Mouse (Mus musculus) retina, adult 2 months (tissue): ENCODE results near the gene Dgkh.
A peak's percentile ranks its signal among the peaks of the same experiment; 100 is the strongest.

ENCODE experiments used
- DNase-seq: peaks from one replicate; pipeline ENCODE4 v3.0.0-alpha.2; 2012; ENCODE audit warnings: low read depth, low spot score

Dgkh gene

DNA sequence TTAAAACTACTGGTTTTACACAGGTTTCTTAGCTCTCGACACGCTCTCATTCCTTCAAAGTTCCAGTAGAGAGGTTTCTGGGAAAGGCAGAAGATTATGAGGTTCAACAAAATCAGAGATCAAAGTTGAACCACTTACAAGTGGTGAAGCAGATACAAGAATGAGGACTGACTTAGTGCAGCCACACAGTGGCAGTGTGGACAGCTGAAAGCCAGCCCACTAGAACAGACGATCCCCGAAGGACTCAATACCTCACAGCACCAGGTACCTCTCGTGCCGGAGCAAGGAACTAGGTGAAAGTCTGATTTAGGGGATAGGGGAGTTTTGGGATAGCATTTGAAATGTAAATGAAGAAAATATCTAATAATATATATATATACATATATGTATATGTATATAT, 56.1 kb downstream of the Dgkh start:
- no peak for DNase-seq

DNA sequence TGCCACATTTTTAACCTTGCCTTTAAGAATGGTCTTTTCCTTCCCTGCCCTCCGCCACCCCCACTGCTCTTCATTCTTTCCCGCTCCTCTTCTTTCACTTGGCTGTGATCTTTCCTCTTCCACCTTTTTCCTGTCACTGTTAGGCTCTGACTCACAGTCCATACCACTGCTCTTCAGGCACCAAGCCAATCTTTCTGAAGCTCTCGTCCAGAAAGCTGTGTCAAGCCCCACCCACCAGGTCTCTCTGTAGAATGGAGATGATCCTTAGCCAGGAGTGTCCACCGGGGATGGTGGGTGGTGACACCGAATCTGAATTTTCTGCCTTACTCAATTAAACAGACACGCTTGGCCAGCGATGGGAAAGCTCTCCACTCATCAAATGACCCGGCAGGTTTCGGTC, 58.0 kb downstream of the Dgkh start:
- DNase-seq = no peak

DNA sequence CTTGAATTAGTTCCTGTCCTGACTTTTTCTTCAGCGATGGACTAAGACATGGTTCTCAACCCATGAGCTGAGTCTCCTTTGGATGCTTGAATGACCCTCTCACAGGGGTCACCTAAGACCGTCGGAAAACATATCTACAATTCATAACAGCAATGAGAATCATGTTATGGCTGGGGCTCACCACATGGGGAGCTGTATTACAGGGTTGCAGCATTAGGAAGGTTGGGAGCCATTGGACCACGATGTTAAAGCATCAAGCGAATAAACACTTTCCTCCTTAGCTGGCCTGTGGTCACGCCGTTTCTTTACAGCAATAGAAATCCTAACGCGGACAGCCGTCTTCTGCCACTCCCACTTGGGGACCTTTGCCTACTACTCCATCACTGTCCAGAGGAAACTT, 62.6 kb downstream of the Dgkh start:
- no peak for DNase-seq

DNA sequence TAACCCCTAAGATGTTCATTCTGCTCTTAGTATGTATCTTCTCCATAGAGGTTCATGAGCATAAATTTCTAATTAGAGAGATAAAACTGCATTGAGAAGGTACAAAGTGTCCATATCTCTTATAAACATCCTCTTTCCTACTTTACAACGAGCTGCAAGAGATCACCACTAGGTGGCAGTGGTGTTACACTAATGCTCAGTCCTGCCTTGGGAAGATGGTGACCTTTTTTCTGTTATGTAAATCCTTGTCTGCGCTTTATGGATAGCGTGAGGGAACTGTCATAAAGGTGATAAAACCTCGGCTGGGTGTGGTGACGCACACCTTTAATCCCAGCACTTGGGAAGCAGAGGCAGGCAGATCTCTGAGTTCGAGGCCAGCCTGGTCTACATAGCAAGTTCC, 64.3 kb downstream of the Dgkh start:
- peak; percentile 68 for DNase-seq

DNA sequence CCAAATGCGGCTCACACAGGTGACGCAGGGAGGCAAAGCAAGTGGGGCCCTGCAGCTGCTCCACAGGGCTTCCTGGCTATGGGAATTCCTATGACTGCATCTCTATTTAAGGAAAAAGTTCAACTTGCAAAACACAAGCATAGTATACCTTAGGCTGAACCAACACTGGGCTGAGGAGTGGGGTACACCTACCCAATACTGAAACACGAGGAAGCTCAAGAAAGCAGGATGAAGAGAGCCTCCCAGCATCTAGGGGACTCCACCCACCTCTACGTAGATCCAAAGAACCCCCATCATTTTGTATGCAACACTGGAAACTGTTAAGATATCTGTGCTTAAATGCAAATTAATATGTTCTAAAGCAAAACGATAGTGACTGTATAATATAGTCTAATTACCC, 64.8 kb downstream of the Dgkh start:
- no peak for DNase-seq

DNA sequence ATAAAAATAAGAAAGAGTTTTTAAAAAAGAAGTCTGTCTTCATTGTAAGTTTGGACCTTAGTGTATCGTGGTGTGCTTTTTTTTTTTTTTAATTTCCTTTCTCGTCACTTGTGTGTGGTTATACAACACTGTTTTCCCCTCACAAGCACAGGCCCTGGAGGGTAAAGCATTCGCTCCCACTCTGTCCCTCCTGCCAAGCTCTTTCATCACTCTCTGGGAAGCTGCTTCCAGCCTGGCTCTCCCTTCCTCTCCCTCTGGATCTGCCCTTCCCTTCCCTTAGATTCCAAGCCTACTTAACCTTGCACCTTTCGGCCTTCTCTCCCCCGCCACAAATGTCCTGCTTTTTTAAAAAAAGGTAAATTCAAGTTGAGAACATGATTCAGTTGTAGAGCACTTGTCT, 69.9 kb downstream of the Dgkh start:
- DNase-seq = no peak

DNA sequence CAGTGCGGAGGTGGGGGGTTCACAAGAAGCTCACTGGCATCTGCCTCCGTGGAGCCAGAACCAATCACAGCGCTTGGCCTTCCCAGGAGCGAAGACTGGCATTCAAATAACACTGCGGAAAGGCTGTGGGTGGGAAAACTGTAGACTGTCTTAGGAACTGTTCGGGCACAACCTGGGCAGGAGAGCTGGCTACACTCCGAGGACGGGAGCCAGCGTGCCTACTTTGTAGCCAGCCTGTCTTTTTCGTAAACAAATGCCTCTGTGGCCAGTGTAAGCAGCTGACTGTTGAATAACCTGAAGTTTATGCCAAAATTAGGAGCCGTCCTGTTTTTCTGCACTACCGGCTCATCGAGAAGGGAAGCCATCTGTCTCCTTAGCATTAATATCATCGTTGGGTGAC, 71.1 kb downstream of the Dgkh start:
- no peak for DNase-seq

DNA sequence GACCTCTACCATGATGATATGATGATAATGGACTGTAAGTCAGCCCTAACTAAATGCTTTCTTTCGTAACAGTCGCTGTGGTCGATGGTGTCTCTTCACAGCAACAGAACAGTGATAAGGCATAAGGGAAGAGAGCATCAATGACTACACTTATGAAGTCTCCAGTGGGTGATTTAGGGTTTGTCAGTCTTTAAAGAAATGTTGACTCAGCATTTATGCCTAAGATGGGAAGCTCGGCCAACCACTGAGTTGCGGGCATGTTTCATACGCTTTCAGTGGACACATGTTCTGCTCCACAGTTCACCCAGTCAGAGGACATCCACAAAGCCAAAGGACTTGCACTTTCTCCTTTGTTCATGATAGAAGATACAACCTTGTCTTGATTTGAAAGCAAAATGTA, 73.9 kb downstream of the Dgkh start:
- no peak for DNase-seq

DNA sequence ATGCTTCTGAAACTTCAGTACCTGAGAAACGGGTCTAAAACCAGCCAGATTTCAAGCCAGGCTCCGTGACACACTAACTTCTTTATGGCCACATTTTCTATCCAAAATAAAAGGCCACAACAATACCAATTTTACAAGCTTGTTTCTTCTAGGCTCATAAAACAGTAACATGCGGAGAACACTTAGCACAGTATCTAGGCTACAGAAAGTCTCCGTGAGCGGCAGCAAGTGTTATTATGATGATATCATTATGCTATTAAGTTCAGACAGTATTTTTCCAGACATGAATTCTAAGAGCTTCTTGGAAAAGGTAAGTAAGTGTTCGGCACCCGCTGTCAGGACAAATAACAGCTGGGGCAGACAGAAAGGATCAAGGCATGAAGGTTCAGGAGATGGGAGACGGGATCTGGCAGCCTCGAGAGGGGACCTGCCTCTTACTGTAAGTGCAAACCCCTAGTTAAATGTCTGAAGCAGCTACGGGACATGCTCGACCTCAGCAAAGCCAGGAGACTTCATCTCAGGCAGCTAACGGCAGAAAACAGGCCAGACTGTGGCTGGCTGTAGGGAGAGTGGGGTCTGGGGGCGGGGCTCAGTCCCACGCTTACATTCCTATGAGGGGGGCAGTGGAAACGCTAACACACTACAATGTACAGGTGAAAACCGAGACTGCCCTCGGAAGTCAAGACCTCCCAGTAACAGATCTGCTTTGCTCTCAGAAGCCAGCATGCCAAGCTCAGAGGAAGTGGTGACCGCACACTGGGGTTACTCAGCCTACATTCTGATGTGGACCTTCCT, 75.5 kb downstream of the Dgkh start:
- DNase-seq = no peak

DNA sequence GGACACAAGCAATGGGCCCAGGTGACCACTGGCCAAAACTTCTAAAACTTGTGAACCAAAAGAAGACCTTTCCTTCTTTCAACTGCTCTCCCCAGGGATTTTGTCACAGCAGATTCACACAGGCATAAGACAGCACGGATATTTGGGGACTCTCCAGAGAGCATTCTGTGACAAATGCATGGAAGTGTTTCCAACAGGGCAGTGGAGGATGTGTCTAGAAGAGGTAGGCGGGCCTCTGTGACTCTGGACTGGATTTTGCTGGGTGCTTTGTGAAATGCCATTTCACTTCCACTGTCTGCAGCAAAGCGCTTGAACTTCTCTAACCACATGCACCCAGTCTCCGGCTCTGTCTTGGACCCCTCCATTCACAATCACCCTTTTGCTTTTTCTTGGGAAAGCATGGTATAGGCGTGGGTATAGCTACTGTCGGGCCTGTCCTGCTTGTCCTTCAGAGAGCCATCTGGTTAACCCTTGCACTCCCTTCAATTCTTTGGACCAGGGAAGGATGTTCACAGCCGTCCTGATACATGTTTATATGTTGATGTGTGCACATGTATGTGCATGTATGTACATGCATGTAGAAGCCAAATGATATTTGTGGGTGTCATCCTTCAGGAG, 77.5 kb downstream of the Dgkh start:
- no peak for DNase-seq

DNA sequence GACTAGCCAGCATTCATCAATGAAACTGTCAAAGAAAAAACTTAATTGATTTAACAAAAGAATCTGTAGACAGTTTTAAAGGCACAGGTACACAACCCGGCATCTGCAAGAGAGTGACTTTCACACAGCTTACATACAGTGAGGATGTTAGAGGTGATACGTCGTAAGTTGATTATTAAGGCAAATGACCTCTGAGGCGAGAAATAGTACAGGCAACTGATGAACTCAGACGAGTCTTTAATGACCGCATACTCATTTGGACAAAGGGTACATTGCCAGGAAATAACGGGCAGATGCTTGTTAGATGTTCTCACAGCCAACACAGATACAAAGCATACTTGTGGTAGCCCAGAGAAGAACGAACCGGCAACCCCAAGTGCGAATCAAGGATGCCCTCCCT, 78.4 kb downstream of the Dgkh start:
- DNase-seq = no peak

DNA sequence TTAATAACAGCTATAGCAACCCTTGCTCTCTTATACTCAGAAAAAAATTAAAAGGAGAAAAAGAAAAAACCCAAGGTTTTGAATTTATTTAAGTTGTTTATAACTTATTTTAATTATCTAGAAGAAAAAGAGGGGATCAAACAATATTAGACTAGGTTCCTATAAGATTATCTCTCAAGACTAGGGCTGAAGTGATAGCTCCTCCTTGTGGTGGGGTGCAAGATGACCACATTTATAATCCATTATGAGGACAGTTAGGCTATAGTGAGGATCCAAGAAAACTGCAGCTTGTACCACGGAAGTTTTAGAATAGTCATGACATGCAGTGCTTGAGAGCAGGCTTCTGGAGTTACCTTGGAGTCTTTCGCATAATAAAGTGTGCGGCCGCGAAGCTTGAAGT, 79.2 kb downstream of the Dgkh start:
- DNase-seq = no peak

DNA sequence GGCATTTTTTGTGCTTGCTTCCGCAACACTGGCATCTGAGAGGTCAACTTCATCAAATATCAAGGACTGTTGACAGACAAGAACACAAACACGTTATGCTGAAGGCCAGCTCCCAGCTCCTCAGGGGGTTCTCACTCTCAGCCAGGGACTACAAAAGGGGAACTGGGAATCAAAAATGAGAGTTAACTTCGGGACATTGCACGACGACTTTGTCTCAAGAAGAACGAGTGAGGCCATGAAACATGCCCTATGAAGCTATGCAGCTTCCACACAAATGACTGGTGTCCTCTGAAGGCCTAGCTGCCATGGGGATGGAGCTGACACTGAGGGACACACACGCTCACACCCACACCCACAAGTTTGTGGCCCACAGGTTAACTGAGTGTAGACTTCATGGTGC, 80.9 kb downstream of the Dgkh start:
- DNase-seq = no peak

DNA sequence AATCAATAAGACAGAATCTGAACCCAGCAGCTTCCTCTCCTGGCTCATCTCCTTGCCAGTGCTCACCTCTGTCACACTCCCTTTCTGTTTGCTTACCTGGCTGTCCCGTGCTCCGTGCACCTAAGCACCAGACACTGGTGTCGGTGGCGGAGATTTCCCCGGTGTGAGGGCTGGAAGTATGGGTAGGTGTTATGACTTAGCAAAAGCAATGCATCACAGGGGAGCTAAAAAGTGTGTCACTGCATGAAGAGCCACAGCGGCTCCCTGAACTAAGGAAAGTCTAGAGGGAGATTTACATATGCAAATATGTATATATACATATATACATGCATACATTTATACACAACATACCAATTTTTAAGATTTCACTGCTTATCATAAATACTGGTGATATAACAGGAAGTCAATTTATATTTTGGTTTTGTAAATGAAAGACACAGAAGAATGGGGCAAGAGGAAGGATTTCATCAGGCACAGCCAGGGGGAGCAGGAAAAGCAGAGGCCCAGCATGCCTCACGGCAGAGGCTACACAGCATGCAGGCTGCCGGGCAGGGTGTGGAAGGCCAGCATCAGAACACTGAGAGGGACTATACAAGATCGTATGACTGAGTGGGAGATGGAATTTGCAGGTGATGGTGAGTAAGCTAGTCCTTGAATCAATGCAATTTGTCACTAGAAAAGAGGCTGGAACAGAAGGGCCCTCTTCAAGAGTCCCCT, 82.0 kb downstream of the Dgkh start:
- no peak for DNase-seq

DNA sequence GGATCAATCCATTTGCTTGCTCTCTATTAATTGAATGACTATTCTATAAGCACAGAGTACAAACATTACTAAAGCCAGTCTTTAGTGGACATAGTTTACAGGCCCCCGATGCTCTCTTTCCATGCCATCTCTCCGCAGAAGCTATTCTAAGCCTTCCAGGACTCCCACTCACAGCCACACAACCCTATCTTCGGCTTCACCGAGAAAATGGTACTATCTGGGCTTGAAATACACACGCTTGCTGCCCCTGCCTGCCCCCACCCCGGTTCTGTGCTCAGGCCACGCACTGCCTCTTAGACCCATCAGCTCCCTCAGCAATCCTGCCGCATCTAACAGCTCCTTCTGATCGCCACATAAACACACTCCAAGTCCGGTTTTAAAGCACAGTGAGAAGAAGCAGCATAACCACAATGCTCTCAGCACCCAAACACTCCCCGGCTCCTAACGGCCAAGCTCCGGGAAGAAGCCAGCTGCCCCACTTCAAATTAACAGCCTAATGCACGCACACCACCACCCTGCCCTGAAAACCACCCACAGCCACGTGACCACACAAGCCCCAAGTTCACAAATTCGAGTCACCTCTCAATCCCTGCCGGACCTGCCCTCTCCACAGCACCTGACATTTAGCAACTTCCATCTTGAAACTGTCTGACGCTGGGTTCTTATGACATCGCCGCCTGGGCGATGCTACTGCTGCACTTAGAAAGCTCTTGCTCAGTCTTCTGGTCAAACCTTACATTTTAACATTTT, 82.9 kb downstream of the Dgkh start:
- no peak for DNase-seq

DNA sequence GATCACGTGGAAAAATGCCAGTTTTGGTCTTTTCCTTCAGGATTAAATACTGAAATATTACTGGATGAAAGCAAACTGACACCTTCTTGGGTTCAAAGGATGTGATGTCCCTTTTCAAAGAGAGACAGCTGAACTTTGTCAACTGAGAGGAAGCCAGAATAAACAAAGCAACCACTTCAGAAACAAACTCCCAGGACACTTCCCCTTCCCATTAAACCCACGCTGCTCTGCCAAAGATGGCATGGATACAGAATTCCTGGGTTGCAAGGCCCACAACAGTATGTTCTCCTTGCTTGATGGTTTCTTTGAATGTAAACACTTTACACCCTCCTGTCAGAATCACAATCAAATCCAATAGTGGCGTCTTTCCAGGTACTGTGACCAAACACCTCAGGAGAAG, 87.0 kb downstream of the Dgkh start:
- no peak for DNase-seq

DNA sequence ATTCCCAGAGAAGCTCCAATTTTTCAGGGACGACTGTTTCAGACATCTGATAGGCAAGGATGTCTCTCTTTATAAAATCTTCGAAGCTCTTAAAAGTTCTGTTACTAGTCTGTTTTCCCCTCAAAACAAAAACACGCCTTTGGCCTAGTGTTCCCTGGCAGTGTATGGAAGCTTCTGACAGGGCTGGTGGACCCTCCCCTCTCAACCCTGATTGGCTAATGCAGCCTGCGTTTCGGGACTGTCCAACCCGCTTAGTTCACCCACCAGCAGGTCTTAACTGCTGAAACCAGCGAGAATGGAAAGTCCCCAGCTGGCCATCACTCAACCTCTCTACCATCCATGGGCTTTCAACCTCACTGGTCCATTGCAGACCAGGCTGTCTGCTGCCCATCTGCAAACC, 91.3 kb downstream of the Dgkh start:
- DNase-seq = no peak

DNA sequence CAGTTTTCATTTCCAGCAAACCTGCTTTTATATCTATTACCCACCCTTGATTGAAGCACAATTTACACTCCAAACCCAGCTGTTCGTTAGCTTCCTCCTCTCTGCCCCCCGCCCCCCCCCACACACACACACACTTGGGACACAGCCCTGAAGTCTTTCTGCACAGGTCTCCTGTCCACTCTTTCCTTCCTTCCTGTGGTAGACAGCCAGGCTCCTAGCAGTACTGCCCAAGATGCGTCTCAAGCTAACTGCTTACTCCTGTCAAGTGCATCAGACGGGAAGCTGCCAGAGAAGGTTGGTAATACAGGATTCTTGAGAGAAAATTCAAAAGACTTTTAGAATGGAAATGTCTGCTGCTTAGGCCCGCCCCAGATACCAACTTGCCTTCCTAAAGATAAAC, 92.9 kb downstream of the Dgkh start:
- DNase-seq = no peak

DNA sequence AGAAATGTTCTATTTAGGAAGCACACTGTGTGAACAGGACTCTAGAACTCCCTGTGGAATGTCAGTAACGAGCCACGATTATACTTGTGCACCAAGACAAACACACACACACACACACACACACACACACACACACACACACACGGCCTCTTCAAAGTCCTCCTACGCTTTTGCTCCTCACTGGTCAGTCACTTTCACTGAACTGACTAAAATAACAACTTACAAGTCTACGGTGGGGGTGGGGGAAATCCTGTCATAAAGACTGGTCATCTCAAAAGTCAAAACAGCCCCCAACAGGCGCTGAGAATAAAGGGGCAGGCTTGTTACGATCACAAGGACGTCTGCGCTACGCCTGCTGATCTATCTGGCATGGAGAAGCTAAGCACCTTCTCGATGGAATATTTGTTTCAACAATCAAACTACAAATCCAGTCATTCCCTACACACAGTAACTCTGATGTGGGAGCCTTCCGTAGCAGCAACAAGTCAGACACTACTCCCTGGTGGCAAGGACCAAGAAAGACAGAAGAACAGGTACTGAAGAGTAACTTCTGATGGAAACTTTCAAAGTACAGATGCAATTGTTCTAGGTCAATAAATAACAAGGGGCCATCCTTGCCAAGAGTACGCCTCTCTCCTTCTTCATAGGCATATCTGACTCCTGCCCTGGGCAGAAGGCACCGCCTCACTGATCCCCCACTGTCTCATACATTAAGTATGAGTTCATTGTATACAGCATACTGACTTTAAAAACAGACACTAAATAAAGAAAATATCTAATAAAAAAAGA, 96.8 kb downstream of the Dgkh start:
- no peak for DNase-seq

DNA sequence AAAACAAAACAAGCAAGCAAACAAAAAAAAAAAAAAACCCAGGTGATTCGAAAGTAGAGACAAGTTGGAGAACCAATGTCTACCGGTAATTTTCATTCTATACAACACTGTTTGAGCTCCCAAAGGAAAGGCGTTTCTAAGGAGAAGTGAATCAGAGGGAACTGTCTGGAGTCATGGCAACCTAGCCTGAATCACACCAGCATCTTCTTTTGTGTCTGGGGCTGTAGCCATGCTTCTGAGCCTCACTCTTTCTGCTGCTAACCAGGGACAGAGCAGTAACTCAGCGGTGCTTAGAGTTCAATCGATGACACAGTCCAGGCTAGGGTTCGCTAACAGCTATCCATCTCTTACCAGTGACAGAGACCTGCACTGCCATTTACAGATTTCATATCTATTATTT, 99.8 kb downstream of the Dgkh start:
- DNase-seq = no peak
